Mouse (Mus musculus): Measurements from ENCODE around the gene Cldn10.

GRCm38 (mm10) chr14:118799918-118800317, 12.2 kb downstream of the Cldn10 start:
- no peak for TF ChIP-seq POLR2A (IDR thresholded peaks at IDR 0.05; ENCODE audit: borderline replicate concordance, control insufficient read depth, low read depth, low read length)
- no peak for TF ChIP-seq CTCF (IDR thresholded peaks at IDR 0.05; ENCODE audit: control insufficient read depth, insufficient read depth, low read length)
